ENCODE assay signal across 14 mouse cellular contexts in genomic region chr13:91582212-91582611, GRCm38 (mm10).
"Had no signal": no experiment of that assay in that cellular context is flagged by ENCODE, and none has a peak within 500 bp of the region (broad histone marks: within the 10 kb centered on the region; RNA-seq: fewer than 3 reads in every experiment).

No protein-coding gene starts in this region.

- H3K4me1 ChIP-seq: midbrain, embryonic 10.5 days; midbrain, embryonic 12.5 days; neural tube, embryonic 12.5 days; stomach, embryonic 15.5 days had no signal

- H3K9ac ChIP-seq: lung, embryonic 14.5 days; midbrain, embryonic 12.5 days; neural tube, embryonic 12.5 days; stomach, embryonic 15.5 days had no signal

- DNase-seq: lung, adult 18-20 months; lung, embryonic 14.5 days; lung, postnatal 10 days; lung, postnatal 4 days; midbrain, embryonic 14.5 days; right cerebral cortex, postnatal 14 days; thymus, adult 2 months; thymus, postnatal 25 days had no signal

- ATAC-seq: midbrain, embryonic 16.5 days had no signal

- H3K36me3 ChIP-seq: midbrain, embryonic 10.5 days; midbrain, embryonic 12.5 days; neural tube, embryonic 12.5 days; stomach, embryonic 15.5 days had no signal

- H3K27ac ChIP-seq: midbrain, embryonic 10.5 days; midbrain, embryonic 12.5 days; neural tube, embryonic 12.5 days; stomach, embryonic 15.5 days; stomach, postnatal 0 days had no signal

- H3K4me2 ChIP-seq: lung, embryonic 14.5 days; midbrain, embryonic 12.5 days; neural tube, embryonic 12.5 days; stomach, embryonic 15.5 days had no signal

- H3K4me3 ChIP-seq: midbrain, embryonic 10.5 days; midbrain, embryonic 12.5 days; neural tube, embryonic 12.5 days; stomach, embryonic 15.5 days had no signal

- H3K9me3 ChIP-seq: midbrain, embryonic 10.5 days; midbrain, embryonic 12.5 days; neural tube, embryonic 12.5 days; stomach, embryonic 15.5 days had no signal

- H3K27me3 ChIP-seq: midbrain, embryonic 12.5 days; neural tube, embryonic 12.5 days; stomach, embryonic 15.5 days had no signal
